Mouse (Mus musculus) urinary bladder, postnatal 14 days (tissue): ENCODE results near the gene Itga11.
A peak's percentile ranks its signal among the peaks of the same experiment; 100 is the strongest.
"Not testable (repeated sequence)": the region's sequence is repeated elsewhere in the genome, so short reads cannot be mapped to it uniquely, and the experiment has no call there.

Experiments
- DNase-seq: peaks from one replicate; pipeline ENCODE4 v3.0.0; 2021; ENCODE audit warnings: low spot score

Itga11 gene

GRCm38 (mm10) chr9:62677641-62678549 lies at the start of gene Itga11:
TSS of gene Itga11 (plus strand) at chr9:62677826.
- DNase-seq, result peak; percentile 18

GRCm38 (mm10) chr9:62630631-62631240 lies 46.9 kb upstream of the Itga11 start:
- no peak for DNase-seq

GRCm38 (mm10) chr9:62632392-62632791 lies 45.2 kb upstream of the Itga11 start:
- no peak for DNase-seq

GRCm38 (mm10) chr9:62638045-62638444 lies 39.6 kb upstream of the Itga11 start:
- DNase-seq, result no peak

GRCm38 (mm10) chr9:62639686-62640085 lies 37.9 kb upstream of the Itga11 start:
- DNase-seq, result no peak

GRCm38 (mm10) chr9:62640188-62640587 lies 37.4 kb upstream of the Itga11 start:
- no peak for DNase-seq

GRCm38 (mm10) chr9:62645716-62646400 lies 31.8 kb upstream of the Itga11 start:
- no peak for DNase-seq

- no peak for DNase-seq
Observed at GRCm38 (mm10) chr9:62646721-62647183, 30.9 kb upstream of the Itga11 start.

GRCm38 (mm10) chr9:62649444-62649843 lies 28.2 kb upstream of the Itga11 start:
- no peak for DNase-seq

GRCm38 (mm10) chr9:62650764-62651163 lies 26.9 kb upstream of the Itga11 start:
- DNase-seq, result no peak

- no peak for DNase-seq
Observed at GRCm38 (mm10) chr9:62654336-62654735, 23.3 kb upstream of the Itga11 start.

GRCm38 (mm10) chr9:62658016-62658415 lies 19.6 kb upstream of the Itga11 start:
- DNase-seq, result no peak

- DNase-seq, result no peak
Observed at GRCm38 (mm10) chr9:62659026-62659425, 18.6 kb upstream of the Itga11 start.

GRCm38 (mm10) chr9:62660971-62661370 lies 16.7 kb upstream of the Itga11 start:
- DNase-seq, result not testable (repeated sequence)

GRCm38 (mm10) chr9:62663443-62663842 lies 14.2 kb upstream of the Itga11 start:
- no peak for DNase-seq

- no peak for DNase-seq
Observed at GRCm38 (mm10) chr9:62664115-62664725, 13.4 kb upstream of the Itga11 start.

- DNase-seq, result no peak
Observed at GRCm38 (mm10) chr9:62665892-62666291, 11.7 kb upstream of the Itga11 start.

- DNase-seq, result no peak
Observed at GRCm38 (mm10) chr9:62668503-62668902, 9.1 kb upstream of the Itga11 start.

GRCm38 (mm10) chr9:62673241-62673640 lies 4.4 kb upstream of the Itga11 start:
- no peak for DNase-seq

- no peak for DNase-seq
Observed at GRCm38 (mm10) chr9:62675172-62675571, 2.5 kb upstream of the Itga11 start.

GRCm38 (mm10) chr9:62678550-62679155 lies 1.0 kb downstream of the Itga11 start:
- peak; percentile 13 for DNase-seq

- DNase-seq, result no peak
Observed at GRCm38 (mm10) chr9:62679398-62679797, 1.8 kb downstream of the Itga11 start.
